Mouse (Mus musculus) embryonic facial prominence, embryonic 12.5 days (tissue): ENCODE data around the gene Acvr1. TPM values are rescaled to one million over a fixed set of nuclear protein-coding genes. Genes with fewer than 3 reads are reported as not detected.

Experiments
- ATAC-seq: fragments of 200-750 bp; cut with Nextera tagmentation; 2 replicates; pipeline ENCODE4 v1.8.0; 2017; ENCODE audit not compliant: insufficient number of reproducible peaks, insufficient read depth, low FRiP score, low TSS enrichment
- H3K27ac ChIP-seq: fragments of 300-500 bp; sonication (generic); 2 replicates; pipeline ENCODE4 v1.5.1; 2016; ENCODE audit warnings: mild to moderate bottlenecking
- H3K27me3 ChIP-seq: fragments of 300-500 bp; sonication (generic); 2 replicates; pipeline ENCODE4 v1.6.1; 2016; ENCODE audit warnings: mild to moderate bottlenecking, moderate library complexity
- H3K36me3 ChIP-seq: fragments of 300-500 bp; sonication (generic); 2 replicates; pipeline ENCODE4 v1.6.1; 2016; ENCODE audit warnings: mild to moderate bottlenecking
- H3K4me1 ChIP-seq: fragments of 300-500 bp; sonication (generic); 2 replicates; pipeline ENCODE4 v1.6.1; 2016
- H3K4me2 ChIP-seq: fragments of 300-500 bp; sonication (generic); replicated peaks from 2 replicates; pipeline ENCODE4 v1.6.1; 2016; ENCODE audit warnings: mild to moderate bottlenecking, moderate library complexity
- H3K4me3 ChIP-seq: fragments of 300-500 bp; sonication (generic); 2 replicates; pipeline ENCODE4 v1.5.1; 2016; ENCODE audit warnings: mild to moderate bottlenecking
- H3K9ac ChIP-seq: fragments of 300-500 bp; sonication (generic); 2 replicates; pipeline ENCODE4 v1.6.1; 2016; ENCODE audit warnings: mild to moderate bottlenecking, moderate library complexity
- H3K9me3 ChIP-seq: fragments of 300-500 bp; sonication (generic); 2 replicates; pipeline ENCODE4 v1.6.1; 2016; ENCODE audit warnings: mild to moderate bottlenecking, moderate library complexity
- WGBS: fragments of 180-500 bp; shearing (Covaris S2); methylation state at CpG from one replicate; pipeline ENCODE4 v1.1.7; 2016; 5-methylcytosine and 5-hydroxymethylcytosine counted together
- polyA plus RNA-seq: library from polyadenylated mRNA; unstranded; fragments of >200 nt; fragmentation: Nextera tagmentation; extraction: Ambion mirVana; gene quantifications from 2 replicates; pipeline ENCODE4 v1.2.1, GENCODE M21; 2016

Gene Acvr1
- 7.9 and 8.1 TPM in 2 replicates for polyA plus RNA-seq

DNA sequence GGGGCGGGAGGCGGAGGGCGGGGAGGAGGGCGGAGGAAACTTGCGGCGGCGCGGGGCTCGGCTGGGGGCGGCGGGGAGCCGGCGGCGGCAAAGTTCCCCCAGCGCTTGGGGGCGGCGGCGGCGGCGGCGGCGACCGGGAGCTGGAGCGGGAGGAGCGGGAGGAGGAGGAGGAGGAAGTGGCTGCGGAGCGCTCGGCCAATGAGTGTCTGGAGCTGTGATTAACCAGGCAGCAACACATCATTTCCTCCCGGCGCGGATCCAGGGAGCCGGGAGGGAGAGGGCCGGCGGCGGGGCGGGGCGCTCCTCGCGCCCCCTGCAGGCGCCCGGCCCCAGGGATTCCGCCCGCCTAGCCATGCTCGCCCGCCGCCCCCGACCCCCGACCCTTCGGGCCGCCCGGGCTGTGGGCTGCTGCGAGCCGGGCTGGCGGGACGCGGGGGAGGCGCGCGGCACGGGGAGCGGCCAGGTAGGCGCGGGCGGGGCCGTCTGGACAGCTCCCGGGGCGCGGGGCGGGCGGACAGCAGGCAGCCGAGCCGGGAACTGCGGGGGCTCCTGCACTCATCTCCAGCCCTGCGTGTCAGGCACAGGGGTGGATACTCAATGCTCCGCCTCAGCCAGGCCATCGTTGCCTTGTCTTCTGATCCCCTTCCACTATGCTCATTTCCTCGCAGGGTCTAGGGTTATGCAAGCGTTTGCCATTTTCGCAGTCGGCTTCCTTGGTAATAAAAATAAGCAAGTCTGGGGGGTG is at the start of gene Acvr1, which contains the start of gene Upp2:
Gene Acvr1, minus strand, starts transcription at position 92 of the 745 bp plus-strand sequence.
Gene Upp2, plus strand, starts transcription at position 233 of the 745 bp plus-strand sequence.
- Histone ChIP-seq H3K9ac (peak within 1 kb of the TSS; percentile 90), H3K27me3 (no peaks in the 10 kb centered on the region), H3K4me2 (peak within 1 kb of the TSS; percentile 61), H3K36me3 (no peaks in the 10 kb centered on the region), H3K4me3 (peak within 1 kb of the TSS; percentile 91), H3K27ac (peak within 1 kb of the TSS; percentile 98), H3K4me1 (peaks cover 30% of the 10 kb centered on the region), H3K9me3 (no peaks in the 10 kb centered on the region)
- ATAC-seq, result peak; percentile 87
- under 1% methylated on average over 52 of the region's 80 CpGs for WGBS

DNA sequence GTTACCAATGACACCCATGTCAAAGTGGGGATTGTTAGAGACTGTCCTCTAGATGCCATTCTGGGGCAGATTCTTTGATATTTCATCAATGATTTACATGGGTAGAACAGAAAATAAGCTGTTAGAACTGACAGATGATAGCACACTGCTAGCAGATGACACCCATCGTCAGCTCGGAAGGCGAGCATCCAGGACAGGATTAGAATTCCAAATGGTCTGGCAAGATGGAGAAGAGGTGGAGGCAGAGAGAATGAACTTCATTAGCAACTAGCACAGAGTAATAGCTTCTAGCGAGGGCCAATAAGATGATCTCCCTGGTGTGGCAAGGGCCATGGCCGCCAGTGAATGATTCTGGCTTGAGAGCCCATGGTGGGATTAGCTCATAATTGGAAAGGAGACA is 48.8 kb upstream of the Acvr1 start:
- no peaks in the 10 kb centered on the region for H3K4me1 ChIP-seq
- no peak overlapping the region for H3K4me3 ChIP-seq
- ATAC-seq, result no peak
- H3K9me3 ChIP-seq, result no peaks in the 10 kb centered on the region
- H3K36me3 ChIP-seq, result no peaks in the 10 kb centered on the region
- 92% methylated on average over 5 of the region's 5 CpGs for WGBS
- no peak overlapping the region for H3K9ac ChIP-seq
- H3K27ac ChIP-seq, result no peak overlapping the region
- H3K27me3 ChIP-seq, result no peaks in the 10 kb centered on the region
- no peak overlapping the region for H3K4me2 ChIP-seq

- no peak overlapping the region for H3K9ac ChIP-seq
- H3K4me2 ChIP-seq, result no peak overlapping the region
- no peaks in the 10 kb centered on the region for H3K36me3 ChIP-seq
- no peaks in the 10 kb centered on the region for H3K9me3 ChIP-seq
- 93% methylated on average over 8 of the region's 8 CpGs for WGBS
- no peaks in the 10 kb centered on the region for H3K27me3 ChIP-seq
- no peak overlapping the region for H3K4me3 ChIP-seq
- no peak for ATAC-seq
- H3K4me1 ChIP-seq, result no peaks in the 10 kb centered on the region
- H3K27ac ChIP-seq, result no peak overlapping the region
Observed at GRCm38 (mm10) chr2:58614851-58615250, 47.9 kb upstream of the Acvr1 start.

DNA sequence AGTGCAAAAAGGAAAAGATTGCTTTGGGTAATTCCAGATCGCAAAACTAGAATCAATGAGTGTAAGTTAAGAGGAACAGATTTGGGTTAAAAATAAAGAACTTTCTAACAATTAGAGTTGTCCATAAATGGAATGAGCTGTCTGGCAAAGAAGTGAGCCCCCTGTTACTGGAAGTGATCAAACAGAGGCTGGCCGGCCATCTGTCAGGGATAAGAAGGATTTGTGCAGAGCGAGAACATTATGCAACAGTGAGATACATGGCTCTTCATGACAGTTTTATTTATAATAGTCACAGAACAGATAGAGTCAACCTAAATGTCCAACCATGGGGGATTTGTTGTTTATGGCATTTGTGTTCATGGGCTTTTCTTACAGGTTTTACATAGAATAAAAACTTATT is 46.8 kb upstream of the Acvr1 start:
- Histone ChIP-seq H3K27ac (no peak overlapping the region), H3K9ac (no peak overlapping the region), H3K4me3 (no peak overlapping the region), H3K27me3 (no peaks in the 10 kb centered on the region), H3K4me1 (no peaks in the 10 kb centered on the region), H3K9me3 (no peaks in the 10 kb centered on the region), H3K4me2 (no peak overlapping the region), H3K36me3 (no peaks in the 10 kb centered on the region)
- no peak for ATAC-seq
- WGBS, result 95% methylated on average over 3 of the region's 3 CpGs

DNA sequence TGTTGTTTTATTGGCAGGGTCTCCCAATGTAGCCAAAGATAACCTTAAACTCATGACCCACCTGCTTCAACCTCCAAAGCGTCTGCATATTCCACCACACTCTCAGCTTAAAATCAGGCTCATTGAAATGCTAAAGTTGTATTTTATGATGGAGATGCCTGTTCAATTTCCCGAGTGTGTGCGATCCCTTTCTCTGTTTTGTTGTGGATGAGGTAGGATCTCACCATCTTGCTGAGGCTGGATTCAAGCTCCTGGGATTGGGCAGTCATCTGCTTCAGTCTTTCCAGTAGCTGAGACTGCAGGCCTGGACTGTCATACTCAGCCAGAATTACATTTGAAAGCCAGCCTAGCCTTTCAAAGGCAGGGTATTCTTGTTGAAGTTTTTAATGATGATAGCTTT is 37.8 kb upstream of the Acvr1 start:
- no peaks in the 10 kb centered on the region for H3K4me1 ChIP-seq
- H3K9ac ChIP-seq, result no peak overlapping the region
- H3K9me3 ChIP-seq, result no peaks in the 10 kb centered on the region
- 93% methylated on average over 3 of the region's 3 CpGs for WGBS
- H3K27ac ChIP-seq, result no peak overlapping the region
- no peak for ATAC-seq
- H3K4me2 ChIP-seq, result no peak overlapping the region
- H3K4me3 ChIP-seq, result no peak overlapping the region
- H3K36me3 ChIP-seq, result no peaks in the 10 kb centered on the region
- H3K27me3 ChIP-seq, result no peaks in the 10 kb centered on the region

DNA sequence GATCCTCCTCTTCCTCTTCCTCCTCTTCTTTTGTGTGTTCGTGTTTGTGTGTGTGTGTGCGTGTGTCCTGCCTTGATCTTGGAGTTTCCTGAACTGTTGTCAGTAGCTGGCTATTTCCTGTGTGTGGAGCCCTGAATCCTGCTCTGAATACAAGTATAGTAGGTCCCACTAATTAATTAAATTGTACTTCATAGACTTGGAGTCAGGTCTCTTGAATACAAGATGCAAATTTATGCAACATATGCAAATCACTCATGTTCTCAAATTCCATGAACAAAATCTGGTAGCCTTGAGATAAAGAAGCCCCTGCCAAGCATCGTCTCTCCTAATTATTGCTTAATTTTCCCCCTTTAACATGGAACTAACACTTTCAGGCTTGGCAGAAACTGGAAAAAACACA is 36.4 kb upstream of the Acvr1 start:
- 83% methylated on average over 3 of the region's 3 CpGs for WGBS
- Histone ChIP-seq H3K27me3 (no peaks in the 10 kb centered on the region), H3K4me1 (no peaks in the 10 kb centered on the region), H3K9ac (no peak overlapping the region), H3K4me3 (no peak overlapping the region), H3K9me3 (no peaks in the 10 kb centered on the region), H3K4me2 (no peak overlapping the region), H3K36me3 (no peaks in the 10 kb centered on the region), H3K27ac (no peak overlapping the region)
- no peak for ATAC-seq

- H3K4me2 ChIP-seq, result no peak overlapping the region
- ATAC-seq, result no peak
- H3K9ac ChIP-seq, result no peak overlapping the region
- no peaks in the 10 kb centered on the region for H3K27me3 ChIP-seq
- no peaks in the 10 kb centered on the region for H3K36me3 ChIP-seq
- H3K4me3 ChIP-seq, result no peak overlapping the region
- H3K4me1 ChIP-seq, result no peaks in the 10 kb centered on the region
- H3K27ac ChIP-seq, result no peak overlapping the region
- 84% methylated on average over 4 of the region's 4 CpGs for WGBS
- no peaks in the 10 kb centered on the region for H3K9me3 ChIP-seq
Observed at GRCm38 (mm10) chr2:58601382-58601781, 34.4 kb upstream of the Acvr1 start.

- no peaks in the 10 kb centered on the region for H3K27me3 ChIP-seq
- no peak overlapping the region for H3K4me2 ChIP-seq
- no peak overlapping the region for H3K9ac ChIP-seq
- H3K27ac ChIP-seq, result no peak overlapping the region
- no peak overlapping the region for H3K4me3 ChIP-seq
- H3K4me1 ChIP-seq, result peaks cover 8% of the 10 kb centered on the region; the same call in 1 of the 2 replicates
- WGBS, result 97% methylated on average over 6 of the region's 6 CpGs
- no peak for ATAC-seq
- H3K36me3 ChIP-seq, result no peaks in the 10 kb centered on the region
- no peaks in the 10 kb centered on the region for H3K9me3 ChIP-seq
Observed at GRCm38 (mm10) chr2:58599639-58600038, 32.7 kb upstream of the Acvr1 start.

GRCm38 (mm10) chr2:58597556-58597955 is 30.6 kb upstream of the Acvr1 start:
- Histone ChIP-seq H3K9ac (no peak overlapping the region), H3K36me3 (no peaks in the 10 kb centered on the region), H3K4me2 (no peak overlapping the region), H3K9me3 (no peaks in the 10 kb centered on the region), H3K4me1 (peaks cover 12% of the 10 kb centered on the region; the same call in 1 of the 2 replicates), H3K27me3 (no peaks in the 10 kb centered on the region), H3K4me3 (no peak overlapping the region), H3K27ac (no peak overlapping the region)
- ATAC-seq, result no peak
- WGBS, result 97% methylated on average over 3 of the region's 3 CpGs

GRCm38 (mm10) chr2:58596774-58597342 is 29.9 kb upstream of the Acvr1 start:
- no peaks in the 10 kb centered on the region for H3K36me3 ChIP-seq
- H3K4me1 ChIP-seq, result peaks cover 12% of the 10 kb centered on the region; the same call in 1 of the 2 replicates
- ATAC-seq, result no peak
- no peak overlapping the region for H3K27ac ChIP-seq
- H3K9me3 ChIP-seq, result no peaks in the 10 kb centered on the region
- WGBS, result 79% methylated on average over 17 of the region's 17 CpGs
- H3K27me3 ChIP-seq, result no peaks in the 10 kb centered on the region
- H3K4me2 ChIP-seq, result no peak overlapping the region
- H3K9ac ChIP-seq, result no peak overlapping the region
- H3K4me3 ChIP-seq, result no peak overlapping the region

DNA sequence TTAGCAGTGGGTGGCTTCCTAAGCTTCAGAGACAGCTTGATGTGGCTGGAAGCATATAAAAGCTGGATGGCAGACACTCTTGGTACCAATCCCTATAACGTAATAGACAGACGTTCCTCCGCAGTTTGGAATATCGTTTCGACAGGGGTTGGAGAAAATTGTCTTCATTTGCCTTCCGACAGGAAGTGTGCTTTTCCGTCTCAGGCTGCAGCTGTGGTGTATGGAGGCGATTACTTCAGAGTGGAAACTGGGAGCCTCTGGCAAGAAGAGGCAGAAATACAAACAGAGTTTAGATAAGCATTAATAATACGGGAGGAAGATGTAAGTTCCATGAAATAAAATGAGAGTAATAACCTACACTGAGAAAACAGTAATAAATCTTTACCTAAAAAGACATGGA is 28.4 kb upstream of the Acvr1 start:
- Histone ChIP-seq H3K9ac (no peak overlapping the region), H3K27me3 (no peaks in the 10 kb centered on the region), H3K4me3 (no peak overlapping the region), H3K4me1 (peaks cover 12% of the 10 kb centered on the region; the same call in 1 of the 2 replicates), H3K36me3 (no peaks in the 10 kb centered on the region), H3K4me2 (no peak overlapping the region), H3K27ac (no peak overlapping the region), H3K9me3 (no peaks in the 10 kb centered on the region)
- 37% methylated on average over 9 of the region's 9 CpGs for WGBS
- no peak for ATAC-seq

DNA sequence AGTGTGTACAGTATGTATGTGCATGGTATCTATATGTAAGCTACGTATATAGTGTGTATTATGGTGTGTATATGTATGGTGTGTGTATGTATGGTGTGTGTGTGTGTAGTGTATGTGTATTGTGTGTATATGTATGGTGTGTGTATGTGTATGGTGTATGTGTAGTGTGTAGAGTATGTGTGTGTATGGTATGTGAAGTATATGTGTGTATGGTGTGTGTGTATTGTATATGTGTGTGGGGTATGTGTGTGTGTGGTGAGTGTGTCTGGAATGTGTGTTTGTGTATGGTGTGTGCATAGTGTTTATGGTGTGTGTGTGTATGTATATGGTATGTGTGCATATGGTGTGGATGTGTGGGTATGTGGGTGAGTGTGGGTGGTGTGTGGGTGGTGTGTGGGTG is 23.1 kb upstream of the Acvr1 start:
- Histone ChIP-seq H3K4me2 (no peak overlapping the region), H3K9me3 (no peaks in the 10 kb centered on the region), H3K4me3 (no peak overlapping the region), H3K9ac (no peak overlapping the region), H3K36me3 (no peaks in the 10 kb centered on the region), H3K27ac (no peak overlapping the region), H3K4me1 (peaks cover 20% of the 10 kb centered on the region), H3K27me3 (no peaks in the 10 kb centered on the region)
- 98% methylated on average over 1 of the region's 1 CpGs for WGBS
- peak; percentile 25; the same call in 1 of the 2 replicates for ATAC-seq
